Mouse (Mus musculus): ENCODE measurements at regions not wholly inside any gene's neighbourhood (a gene's known extent, or its start where the extent isn't known, plus 50 kb on each side); places are given as distances from the start of the nearest gene placed in this dataset.
"Not testable (repeated sequence)": the region's sequence is repeated elsewhere in the genome, so short reads cannot be mapped to it uniquely, and the experiment has no call there.

DNA sequence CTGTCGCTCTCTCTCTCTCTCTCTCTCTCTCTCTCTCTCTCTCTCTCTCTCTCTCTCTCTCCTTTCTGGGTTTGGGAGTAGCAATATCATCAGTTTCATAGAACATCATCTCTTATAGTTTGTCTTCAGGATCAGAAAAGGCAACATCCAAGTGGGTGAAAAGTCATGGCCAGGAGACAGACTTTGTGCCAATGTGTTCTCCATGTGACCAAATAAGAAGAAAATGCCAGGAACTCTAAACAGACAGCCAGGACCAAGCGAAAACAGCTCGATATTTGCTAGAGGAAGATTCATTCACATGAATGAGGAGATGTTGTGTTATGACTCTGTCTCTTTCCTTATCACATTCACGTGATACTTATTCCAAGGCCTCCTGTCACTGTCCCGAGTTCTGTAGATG lies 1332.8 kb upstream of the A1bg start:
- H3K27me3 ChIP-seq (ENCODE audit: control insufficient read depth, insufficient read depth, low read depth, low read length), result no peaks in the 10 kb centered on the region
- H3K9ac ChIP-seq (ENCODE audit: low read length), result no peak overlapping the region
- H3K4me2 ChIP-seq (ENCODE audit: low read depth, low read length), result no peak overlapping the region
- ATAC-seq (ENCODE audit: low read depth), result no peak
- H3K4me3 ChIP-seq (ENCODE audit: low read length), result no peak overlapping the region
- WGBS, result 87% methylated on average over 5 of the region's 5 CpGs
- H3K36me3 ChIP-seq (ENCODE audit: control insufficient read depth, insufficient read depth, low read length), result no peaks in the 10 kb centered on the region
- H3K9me3 ChIP-seq (ENCODE audit: control insufficient read depth, low read length), result no peaks in the 10 kb centered on the region
- H3K27ac ChIP-seq (ENCODE audit: low read length), result no peak overlapping the region
- H3K4me1 ChIP-seq (replicated peaks; ENCODE audit: control insufficient read depth, insufficient read depth, low read length), result no peaks in the 10 kb centered on the region

GRCm38 (mm10) chr15:62253724-62254123 lies 1330.9 kb upstream of the A1bg start:
- Histone ChIP-seq H3K27me3 (ENCODE audit: control insufficient read depth, insufficient read depth, low read depth, low read length) (no peaks in the 10 kb centered on the region), H3K4me3 (ENCODE audit: low read length) (no peak overlapping the region), H3K9me3 (ENCODE audit: control insufficient read depth, low read length) (no peaks in the 10 kb centered on the region), H3K4me1 (replicated peaks; ENCODE audit: control insufficient read depth, insufficient read depth, low read length) (no peaks in the 10 kb centered on the region), H3K9ac (ENCODE audit: low read length) (no peak overlapping the region), H3K36me3 (ENCODE audit: control insufficient read depth, insufficient read depth, low read length) (no peaks in the 10 kb centered on the region), H3K4me2 (ENCODE audit: low read depth, low read length) (no peak overlapping the region), H3K27ac (ENCODE audit: low read length) (no peak overlapping the region)
- ATAC-seq (ENCODE audit: low read depth), result no peak
- 76% methylated on average over 4 of the region's 4 CpGs for WGBS

- H3K9ac ChIP-seq (ENCODE audit: low read length); H3K4me3 ChIP-seq (ENCODE audit: low read length); H3K27me3 ChIP-seq (ENCODE audit: control insufficient read depth, insufficient read depth, low read depth, low read length); H3K9me3 ChIP-seq (ENCODE audit: control insufficient read depth, low read length); H3K4me1 ChIP-seq (replicated peaks; ENCODE audit: control insufficient read depth, insufficient read depth, low read length); H3K27ac ChIP-seq (ENCODE audit: low read length); H3K36me3 ChIP-seq (ENCODE audit: control insufficient read depth, insufficient read depth, low read length); ATAC-seq (ENCODE audit: low read depth); H3K4me2 ChIP-seq (ENCODE audit: low read depth, low read length): not testable (repeated sequence)
- 86% methylated on average over 2 of the region's 2 CpGs for whole genome bisulfite sequencing
Observed at GRCm38 (mm10) chr15:62252078-62252833, 1329.4 kb upstream of the A1bg start.

- Histone ChIP-seq H3K27ac (ENCODE audit: low read length) (no peak overlapping the region), H3K9me3 (ENCODE audit: control insufficient read depth, low read length) (no peaks in the 10 kb centered on the region), H3K36me3 (ENCODE audit: control insufficient read depth, insufficient read depth, low read length) (no peaks in the 10 kb centered on the region), H3K4me3 (ENCODE audit: low read length) (no peak overlapping the region), H3K4me2 (ENCODE audit: low read depth, low read length) (no peak overlapping the region), H3K4me1 (replicated peaks; ENCODE audit: control insufficient read depth, insufficient read depth, low read length) (no peaks in the 10 kb centered on the region), H3K27me3 (ENCODE audit: control insufficient read depth, insufficient read depth, low read depth, low read length) (no peaks in the 10 kb centered on the region), H3K9ac (ENCODE audit: low read length) (no peak overlapping the region)
- ATAC-seq (ENCODE audit: low read depth), result peak; percentile 41; the same call in 1 of the 2 replicates
- 63% methylated on average over 4 of the region's 4 CpGs for WGBS
Observed at GRCm38 (mm10) chr15:62249436-62249835, 1326.6 kb upstream of the A1bg start.

DNA sequence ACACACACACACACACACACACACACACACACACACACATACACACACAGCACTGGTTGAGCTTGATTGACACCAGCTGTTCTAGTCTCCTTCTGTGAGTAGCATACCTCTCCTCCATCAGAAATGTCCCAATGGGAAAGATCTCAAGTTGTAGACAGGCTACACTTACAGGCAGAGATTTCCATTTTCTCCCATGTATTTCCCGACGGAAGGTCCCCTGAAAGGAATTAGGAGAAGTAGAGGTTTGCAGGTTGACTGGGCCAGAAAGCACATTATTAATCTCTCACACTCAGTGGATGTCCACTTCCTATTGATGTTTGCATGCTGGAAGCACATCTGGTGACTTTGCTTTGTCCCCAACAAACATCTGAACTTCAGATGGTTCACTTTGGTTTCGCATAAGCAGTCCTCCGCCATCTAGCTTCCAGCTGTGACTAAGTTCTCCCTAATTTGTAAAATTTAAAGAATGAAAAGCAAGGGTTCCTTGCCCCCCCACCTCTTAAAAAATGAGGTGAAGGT lies 1323.8 kb upstream of the A1bg start:
- Histone ChIP-seq H3K36me3 (ENCODE audit: control insufficient read depth, insufficient read depth, low read length) (no peaks in the 10 kb centered on the region), H3K4me3 (ENCODE audit: low read length) (no peak overlapping the region), H3K4me1 (replicated peaks; ENCODE audit: control insufficient read depth, insufficient read depth, low read length) (no peaks in the 10 kb centered on the region), H3K4me2 (ENCODE audit: low read depth, low read length) (no peak overlapping the region), H3K9ac (ENCODE audit: low read length) (no peak overlapping the region), H3K27ac (ENCODE audit: low read length) (no peak overlapping the region), H3K27me3 (ENCODE audit: control insufficient read depth, insufficient read depth, low read depth, low read length) (no peaks in the 10 kb centered on the region), H3K9me3 (ENCODE audit: control insufficient read depth, low read length) (no peaks in the 10 kb centered on the region)
- ATAC-seq (ENCODE audit: low read depth), result no peak
- 75% methylated on average over 4 of the region's 4 CpGs for WGBS

DNA sequence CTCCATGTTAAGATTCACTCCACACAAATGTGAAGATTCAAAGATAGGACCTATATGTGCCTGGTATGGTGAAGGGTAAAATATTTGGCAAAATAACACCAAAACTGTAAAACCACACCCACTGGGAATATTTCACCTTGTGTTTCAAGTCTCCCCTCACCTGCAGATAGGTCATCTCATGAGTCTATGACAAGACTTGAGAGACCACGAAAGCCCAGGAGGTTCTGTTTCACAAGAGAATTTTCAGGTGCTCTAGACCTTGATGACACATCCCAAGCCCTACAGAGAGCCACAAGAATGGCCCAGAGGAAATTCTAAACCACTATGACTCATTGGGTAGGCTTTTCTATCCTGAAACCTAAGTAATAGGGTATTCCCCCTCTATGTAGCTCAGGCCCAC lies 1322.4 kb upstream of the A1bg start:
- no peaks in the 10 kb centered on the region for H3K4me1 ChIP-seq (replicated peaks; ENCODE audit: control insufficient read depth, insufficient read depth, low read length)
- H3K27me3 ChIP-seq (ENCODE audit: control insufficient read depth, insufficient read depth, low read depth, low read length), result no peaks in the 10 kb centered on the region
- H3K4me2 ChIP-seq (ENCODE audit: low read depth, low read length), result no peak overlapping the region
- no peaks in the 10 kb centered on the region for H3K36me3 ChIP-seq (ENCODE audit: control insufficient read depth, insufficient read depth, low read length)
- H3K9ac ChIP-seq (ENCODE audit: low read length), result no peak overlapping the region
- ATAC-seq (ENCODE audit: low read depth), result no peak
- H3K4me3 ChIP-seq (ENCODE audit: low read length), result no peak overlapping the region
- H3K27ac ChIP-seq (ENCODE audit: low read length), result no peak overlapping the region
- 100% methylated on average over 1 of the region's 1 CpGs for WGBS
- H3K9me3 ChIP-seq (ENCODE audit: control insufficient read depth, low read length), result no peaks in the 10 kb centered on the region

DNA sequence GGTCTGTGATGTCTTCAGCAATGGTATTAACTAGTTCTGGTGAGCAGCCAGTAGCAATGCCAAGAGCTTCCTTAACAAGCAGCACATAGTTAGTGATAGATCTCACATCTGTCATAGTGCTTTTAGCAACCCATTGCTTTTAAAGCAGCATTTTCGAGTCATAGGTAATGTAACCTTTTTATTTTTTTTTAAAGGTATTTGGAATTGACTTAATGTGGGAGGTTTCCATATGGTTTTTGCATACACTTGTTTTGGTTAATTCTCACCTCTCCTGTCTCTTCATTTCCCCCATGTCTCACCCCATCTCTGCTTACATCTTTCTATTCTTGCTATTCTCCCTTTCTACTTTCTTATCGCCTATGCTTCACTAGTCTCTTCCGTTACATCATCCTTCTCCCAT lies 1322.0 kb upstream of the A1bg start:
- Histone ChIP-seq H3K4me2 (ENCODE audit: low read depth, low read length) (no peak overlapping the region), H3K36me3 (ENCODE audit: control insufficient read depth, insufficient read depth, low read length) (no peaks in the 10 kb centered on the region), H3K4me1 (replicated peaks; ENCODE audit: control insufficient read depth, insufficient read depth, low read length) (no peaks in the 10 kb centered on the region), H3K9ac (ENCODE audit: low read length) (no peak overlapping the region), H3K27me3 (ENCODE audit: control insufficient read depth, insufficient read depth, low read depth, low read length) (no peaks in the 10 kb centered on the region), H3K9me3 (ENCODE audit: control insufficient read depth, low read length) (no peaks in the 10 kb centered on the region), H3K4me3 (ENCODE audit: low read length) (no peak overlapping the region), H3K27ac (ENCODE audit: low read length) (no peak overlapping the region)
- ATAC-seq (ENCODE audit: low read depth), result no peak
- 92% methylated on average over 3 of the region's 3 CpGs for WGBS

DNA sequence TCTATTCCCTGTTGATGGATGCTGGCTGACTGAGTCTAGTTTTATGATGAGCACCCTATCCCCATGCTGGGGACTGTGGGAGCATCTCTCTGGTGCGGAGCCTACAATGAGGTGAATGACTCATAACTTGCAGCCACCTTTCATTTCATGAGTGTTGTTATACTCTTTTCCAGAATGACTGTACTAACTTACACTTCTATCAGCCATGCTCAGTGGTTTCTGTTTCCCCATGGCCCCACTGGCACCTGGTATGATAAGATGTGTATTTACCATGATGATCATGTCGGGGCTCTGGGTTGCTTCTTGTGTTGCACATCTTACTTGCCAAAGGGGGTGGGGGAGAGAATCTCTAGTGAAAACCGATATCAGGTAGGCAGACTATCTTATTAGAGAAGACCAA lies 1317.2 kb upstream of the A1bg start:
- no peak overlapping the region for H3K4me3 ChIP-seq (ENCODE audit: low read length)
- 93% methylated on average over 3 of the region's 3 CpGs for WGBS
- H3K9ac ChIP-seq (ENCODE audit: low read length), result no peak overlapping the region
- no peaks in the 10 kb centered on the region for H3K4me1 ChIP-seq (replicated peaks; ENCODE audit: control insufficient read depth, insufficient read depth, low read length)
- H3K9me3 ChIP-seq (ENCODE audit: control insufficient read depth, low read length), result no peaks in the 10 kb centered on the region
- H3K27me3 ChIP-seq (ENCODE audit: control insufficient read depth, insufficient read depth, low read depth, low read length), result no peaks in the 10 kb centered on the region
- H3K27ac ChIP-seq (ENCODE audit: low read length), result no peak overlapping the region
- ATAC-seq (ENCODE audit: low read depth), result no peak
- H3K4me2 ChIP-seq (ENCODE audit: low read depth, low read length), result no peak overlapping the region
- no peaks in the 10 kb centered on the region for H3K36me3 ChIP-seq (ENCODE audit: control insufficient read depth, insufficient read depth, low read length)

GRCm38 (mm10) chr15:62238503-62239045 lies 1315.8 kb upstream of the A1bg start:
- no peak overlapping the region for H3K4me2 ChIP-seq (ENCODE audit: low read depth, low read length)
- no peak overlapping the region for H3K4me3 ChIP-seq (ENCODE audit: low read length)
- H3K9me3 ChIP-seq (ENCODE audit: control insufficient read depth, low read length), result no peaks in the 10 kb centered on the region
- H3K27me3 ChIP-seq (ENCODE audit: control insufficient read depth, insufficient read depth, low read depth, low read length), result no peaks in the 10 kb centered on the region
- H3K27ac ChIP-seq (ENCODE audit: low read length), result no peak overlapping the region
- 76% methylated on average over 5 of the region's 5 CpGs for WGBS
- no peaks in the 10 kb centered on the region for H3K4me1 ChIP-seq (replicated peaks; ENCODE audit: control insufficient read depth, insufficient read depth, low read length)
- H3K36me3 ChIP-seq (ENCODE audit: control insufficient read depth, insufficient read depth, low read length), result no peaks in the 10 kb centered on the region
- H3K9ac ChIP-seq (ENCODE audit: low read length), result no peak overlapping the region
- no peak for ATAC-seq (ENCODE audit: low read depth)

All from lung, embryonic 16.5 days (tissue).